Comparison of ENCODE assay signal across 14 mouse cellular contexts in the genomic region with DNA sequence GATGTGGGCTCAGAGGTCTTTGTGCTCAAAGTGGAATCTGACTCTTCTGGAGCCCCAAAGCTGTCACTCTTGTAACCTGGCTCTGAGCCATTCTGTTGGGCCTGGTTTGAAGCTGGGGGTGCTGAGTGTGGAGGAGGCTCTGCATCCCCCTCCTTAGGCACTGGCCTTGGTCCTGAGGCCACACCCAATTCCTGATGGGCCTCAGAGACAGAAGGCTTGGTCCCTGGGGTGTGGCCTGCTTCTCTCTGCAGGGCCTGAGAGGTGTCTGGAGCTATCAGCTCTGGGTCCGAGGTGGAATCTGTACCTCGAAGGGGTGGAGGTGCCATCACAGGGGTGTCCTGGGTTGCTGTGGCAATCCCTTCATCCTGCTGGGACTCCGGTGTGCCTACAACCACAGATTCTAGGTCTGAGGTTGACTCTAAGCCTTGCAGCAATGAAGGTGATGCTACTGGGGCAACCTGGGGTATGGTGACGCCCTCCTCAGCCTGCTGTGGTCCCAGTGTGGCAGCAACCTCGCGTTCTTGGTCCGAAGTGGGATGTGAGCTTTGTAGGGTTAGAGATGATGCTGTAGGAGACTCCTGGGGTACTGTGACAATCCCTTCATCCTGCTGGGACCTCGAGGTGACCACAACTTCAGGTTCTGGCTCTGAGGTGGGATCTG. TPM values are rescaled to one million over a fixed set of nuclear protein-coding genes. Genes with fewer than 3 reads are reported as not detected.
A peak's percentile ranks its signal among the peaks of the same experiment; 100 is the strongest.
DNase-seq lines count a peak whose midpoint lies in the region; ATAC-seq and TF ChIP-seq lines count a peak whose summit lies in the region.
"Had no signal": no experiment of that assay in that cellular context is flagged by ENCODE, and none has a peak within 500 bp of the region (broad histone marks: within the 10 kb centered on the region; RNA-seq: fewer than 3 reads in every experiment).

No protein-coding gene starts in this region.

- no peak overlapping the region for H3K9ac ChIP-seq in forebrain, embryonic 12.5 days
- H3K9ac ChIP-seq in forebrain, embryonic 16.5 days (replicated peaks; ENCODE audit: low read depth, low read length): no peak overlapping the region
- H3K9ac ChIP-seq in hindbrain, embryonic 14.5 days: no peak overlapping the region
- 0 out of 2 replicates have a peak overlapping the region, but pooled peaks have one; percentile 39 for H3K9ac ChIP-seq in midbrain, embryonic 13.5 days (replicated peaks)
- no peak overlapping the region for H3K9ac ChIP-seq in lung, postnatal 0 days (replicated peaks; ENCODE audit: low read depth)

- no peak for ATAC-seq in forebrain, embryonic 12.5 days (ENCODE audit: low FRiP score)
- no peak for ATAC-seq in forebrain, embryonic 16.5 days
- no peak for ATAC-seq in hindbrain, embryonic 14.5 days (ENCODE audit: low FRiP score)
- no peak for ATAC-seq in midbrain, embryonic 13.5 days
- ATAC-seq in lung, postnatal 0 days: no peak
- ATAC-seq: intestine, postnatal 0 days had no signal

- no peak overlapping the region for H3K4me3 ChIP-seq in forebrain, embryonic 12.5 days (replicated peaks)
- H3K4me3 ChIP-seq in forebrain, embryonic 16.5 days (replicated peaks; ENCODE audit: low read length): no peak overlapping the region
- no peak overlapping the region for H3K4me3 ChIP-seq in hindbrain, embryonic 14.5 days (replicated peaks; ENCODE audit: low read length)
- no peak overlapping the region for H3K4me3 ChIP-seq in midbrain, embryonic 13.5 days (replicated peaks)
- no peak overlapping the region for H3K4me3 ChIP-seq in lung, postnatal 0 days (ENCODE audit: low read depth, low read length)
- H3K4me3 ChIP-seq in kidney, adult 2 months (ENCODE audit: insufficient read depth, low read depth, low read length): no peak overlapping the region

- peaks cover 55% of the 10 kb centered on the region for H3K36me3 ChIP-seq in forebrain, embryonic 12.5 days (replicated peaks)
- H3K36me3 ChIP-seq in forebrain, embryonic 16.5 days (ENCODE audit: control insufficient read depth, insufficient read depth): peaks cover 13% of the 10 kb centered on the region
- peaks cover 62% of the 10 kb centered on the region for H3K36me3 ChIP-seq in hindbrain, embryonic 14.5 days (replicated peaks; ENCODE audit: control insufficient read depth, insufficient read depth)
- peaks cover 62% of the 10 kb centered on the region for H3K36me3 ChIP-seq in midbrain, embryonic 13.5 days
- peaks cover 14% of the 10 kb centered on the region; the same call in 1 of the 2 replicates for H3K36me3 ChIP-seq in lung, postnatal 0 days (ENCODE audit: insufficient read depth, low read length)
- no peaks in the 10 kb centered on the region for H3K36me3 ChIP-seq in kidney, adult 2 months (ENCODE audit: control insufficient read depth, insufficient read depth, low read length)

- no peak for TF ChIP-seq CTCF in lung, postnatal 0 days (IDR thresholded peaks at IDR 0.05)
- TF ChIP-seq CTCF in kidney, adult 2 months (conservative IDR thresholded peaks at IDR 0.05; ENCODE audit: insufficient read depth, insufficient read length, low read depth, low read length): no peak

- H3K4me1 ChIP-seq in forebrain, embryonic 12.5 days: peaks cover 72% of the 10 kb centered on the region
- H3K4me1 ChIP-seq in forebrain, embryonic 16.5 days (replicated peaks; ENCODE audit: control insufficient read depth, insufficient read depth, low read length): peaks cover 50% of the 10 kb centered on the region
- H3K4me1 ChIP-seq in hindbrain, embryonic 14.5 days (replicated peaks; ENCODE audit: control insufficient read depth, insufficient read depth, low read length): peaks cover 56% of the 10 kb centered on the region
- peaks cover 77% of the 10 kb centered on the region for H3K4me1 ChIP-seq in midbrain, embryonic 13.5 days (replicated peaks)
- peaks cover 11% of the 10 kb centered on the region; the same call in 1 of the 2 replicates for H3K4me1 ChIP-seq in lung, postnatal 0 days (ENCODE audit: insufficient read depth, low read depth, low read length)
- H3K4me1 ChIP-seq in kidney, adult 2 months (ENCODE audit: control insufficient read depth, insufficient read depth, low read length): no peaks in the 10 kb centered on the region

- H3K27ac ChIP-seq in forebrain, embryonic 12.5 days: 0 out of 2 replicates have a peak overlapping the region, but pooled peaks have one; percentile 75
- H3K27ac ChIP-seq in forebrain, embryonic 16.5 days (ENCODE audit: low read length): no peak overlapping the region
- peak overlapping the region; percentile 78; the same call in 1 of the 2 replicates for H3K27ac ChIP-seq in hindbrain, embryonic 14.5 days
- peak overlapping the region; percentile 88 for H3K27ac ChIP-seq in midbrain, embryonic 13.5 days
- no peak overlapping the region for H3K27ac ChIP-seq in lung, postnatal 0 days (ENCODE audit: low read length)
- no peak overlapping the region for H3K27ac ChIP-seq in kidney, adult 2 months (ENCODE audit: insufficient read depth, low read depth, low read length)

- peak; percentile 27 for DNase-seq in brain, adult 2 months (ENCODE audit: low read depth, low spot score)
- no peak for DNase-seq in hindbrain, embryonic 14.5 days (ENCODE audit: low spot score)
- DNase-seq in ovary, adult 18-20 months (ENCODE audit: low spot score): no peak
- DNase-seq in lung, postnatal 0 days (ENCODE audit: low spot score): no peak
- no peak for DNase-seq in kidney, adult 2 months
- DNase-seq: gastrocnemius, postnatal 36 days; lung, postnatal 4 days; right cerebral cortex, postnatal 14 days; thymus, postnatal 25 days had no signal

- peaks cover 16% of the 10 kb centered on the region for H3K27me3 ChIP-seq in forebrain, embryonic 12.5 days
- H3K27me3 ChIP-seq in forebrain, embryonic 16.5 days (replicated peaks; ENCODE audit: control insufficient read depth, insufficient read depth, low read length): no peaks in the 10 kb centered on the region
- H3K27me3 ChIP-seq in hindbrain, embryonic 14.5 days (ENCODE audit: control insufficient read depth, insufficient read depth, low read length): no peaks in the 10 kb centered on the region
- no peaks in the 10 kb centered on the region for H3K27me3 ChIP-seq in midbrain, embryonic 13.5 days
- no peaks in the 10 kb centered on the region; the same call in 1 of the 2 replicates for H3K27me3 ChIP-seq in lung, postnatal 0 days (replicated peaks; ENCODE audit: insufficient read depth, low read length)
- no peaks in the 10 kb centered on the region for H3K27me3 ChIP-seq in kidney, adult 2 months (replicated peaks; ENCODE audit: control insufficient read depth, insufficient read depth, low read length)

- TF ChIP-seq EP300 in lung, postnatal 0 days (IDR thresholded peaks at IDR 0.05): no peak

- H3K9me3 ChIP-seq in forebrain, embryonic 12.5 days: no peaks in the 10 kb centered on the region
- no peaks in the 10 kb centered on the region for H3K9me3 ChIP-seq in forebrain, embryonic 16.5 days (ENCODE audit: control insufficient read depth, low read length)
- H3K9me3 ChIP-seq in hindbrain, embryonic 14.5 days (ENCODE audit: control insufficient read depth, low read length): no peaks in the 10 kb centered on the region
- no peaks in the 10 kb centered on the region for H3K9me3 ChIP-seq in midbrain, embryonic 13.5 days
- H3K9me3 ChIP-seq in lung, postnatal 0 days (ENCODE audit: low read length): no peaks in the 10 kb centered on the region

- no peak for TF ChIP-seq POLR2A in kidney, adult 2 months (IDR thresholded peaks at IDR 0.05; ENCODE audit: low read depth, low read length)

- 92% methylated on average over 8 of the region's 8 CpGs for WGBS in forebrain, embryonic 12.5 days
- 86% methylated on average over 8 of the region's 8 CpGs for WGBS in forebrain, embryonic 16.5 days
- WGBS in hindbrain, embryonic 14.5 days: 91% methylated on average over 8 of the region's 8 CpGs
- WGBS in midbrain, embryonic 13.5 days: 88% methylated on average over 8 of the region's 8 CpGs
- 82% methylated on average over 8 of the region's 8 CpGs for WGBS in lung, postnatal 0 days
- WGBS in kidney, adult 2 months: 90% methylated on average over 8 of the region's 8 CpGs

- H3K4me2 ChIP-seq in forebrain, embryonic 12.5 days: no peak overlapping the region
- no peak overlapping the region for H3K4me2 ChIP-seq in forebrain, embryonic 16.5 days (ENCODE audit: low read length)
- H3K4me2 ChIP-seq in hindbrain, embryonic 14.5 days (replicated peaks): no peak overlapping the region
- H3K4me2 ChIP-seq in midbrain, embryonic 13.5 days (replicated peaks): no peak overlapping the region
- H3K4me2 ChIP-seq in lung, postnatal 0 days (replicated peaks; ENCODE audit: low read depth, low read length): no peak overlapping the region

RNA-seq across cellular contexts. Expression of a gene that starts 5.4 kb away (rescaled TPM):
- polyA plus RNA-seq in forebrain, embryonic 12.5 days (2016; fragmentation: Nextera tagmentation; extraction: Ambion mirVana): 56.3 and 63.2 TPM in 2 replicates
- polyA plus RNA-seq in forebrain, embryonic 16.5 days (2015; fragmentation: Nextera tagmentation; extraction: Ambion mirVana): 62.5 and 71.1 TPM in 2 replicates
- 75.2 and 75.9 TPM in 2 replicates for polyA plus RNA-seq in hindbrain, embryonic 14.5 days (2014; fragmentation: Nextera tagmentation; extraction: Ambion mirVana)
- 96.9 and 101 TPM in 2 replicates for polyA plus RNA-seq in midbrain, embryonic 13.5 days (2015; fragmentation: Nextera tagmentation; extraction: Ambion mirVana)
- polyA plus RNA-seq in lung, postnatal 0 days (2015; fragmentation: Nextera tagmentation; extraction: Ambion mirVana): 1.8 and 3.2 TPM in 2 replicates
- polyA plus RNA-seq in kidney, adult 2 months (2012; rRNA removed): 2.2 and 2.7 TPM in 2 replicates

RNA-seq across cellular contexts. Expression of a gene that starts 25.5 kb away (rescaled TPM):
- 46.7 and 48.7 TPM in 2 replicates for polyA plus RNA-seq in forebrain, embryonic 12.5 days (2016; fragmentation: Nextera tagmentation; extraction: Ambion mirVana)
- 28.2 and 32.2 TPM in 2 replicates for polyA plus RNA-seq in forebrain, embryonic 16.5 days (2015; fragmentation: Nextera tagmentation; extraction: Ambion mirVana)
- polyA plus RNA-seq in hindbrain, embryonic 14.5 days (2014; fragmentation: Nextera tagmentation; extraction: Ambion mirVana): 25.7 and 26.5 TPM in 2 replicates
- polyA plus RNA-seq in midbrain, embryonic 13.5 days (2015; fragmentation: Nextera tagmentation; extraction: Ambion mirVana): 34.6 and 35.5 TPM in 2 replicates
- 10.8 and 10.9 TPM in 2 replicates for polyA plus RNA-seq in lung, postnatal 0 days (2015; fragmentation: Nextera tagmentation; extraction: Ambion mirVana)
- polyA plus RNA-seq in kidney, adult 2 months (2012; rRNA removed): 73.9 and 85.3 TPM in 2 replicates

RNA-seq across cellular contexts. Expression of a gene that starts 38.0 kb away (rescaled TPM):
- polyA plus RNA-seq in forebrain, embryonic 12.5 days (2016; fragmentation: Nextera tagmentation; extraction: Ambion mirVana): not detected in 2 replicates
- polyA plus RNA-seq in forebrain, embryonic 16.5 days (2015; fragmentation: Nextera tagmentation; extraction: Ambion mirVana): not detected in 2 replicates
- polyA plus RNA-seq in hindbrain, embryonic 14.5 days (2014; fragmentation: Nextera tagmentation; extraction: Ambion mirVana): not detected in 2 replicates
- not detected in 2 replicates for polyA plus RNA-seq in midbrain, embryonic 13.5 days (2015; fragmentation: Nextera tagmentation; extraction: Ambion mirVana)
- polyA plus RNA-seq in lung, postnatal 0 days (2015; fragmentation: Nextera tagmentation; extraction: Ambion mirVana): 27.6 TPM in 1 of 2 replicates, not detected in the other
- not detected in 2 replicates for polyA plus RNA-seq in kidney, adult 2 months (2012; rRNA removed)
- polyA plus RNA-seq: heart, embryonic 16.5 days had no signal

RNA-seq across cellular contexts. Expression of a gene that starts 53.7 kb away (rescaled TPM):
- polyA plus RNA-seq in forebrain, embryonic 12.5 days (2016; fragmentation: Nextera tagmentation; extraction: Ambion mirVana): 89.9 and 90.7 TPM in 2 replicates
- 101 and 107 TPM in 2 replicates for polyA plus RNA-seq in forebrain, embryonic 16.5 days (2015; fragmentation: Nextera tagmentation; extraction: Ambion mirVana)
- 89.0 and 89.4 TPM in 2 replicates for polyA plus RNA-seq in hindbrain, embryonic 14.5 days (2014; fragmentation: Nextera tagmentation; extraction: Ambion mirVana)
- 82.4 and 87.8 TPM in 2 replicates for polyA plus RNA-seq in midbrain, embryonic 13.5 days (2015; fragmentation: Nextera tagmentation; extraction: Ambion mirVana)
- polyA plus RNA-seq in lung, postnatal 0 days (2015; fragmentation: Nextera tagmentation; extraction: Ambion mirVana): 58.7 and 62.4 TPM in 2 replicates
- 56.1 and 60.8 TPM in 2 replicates for polyA plus RNA-seq in kidney, adult 2 months (2012; rRNA removed)

RNA-seq across cellular contexts. Expression of a gene that starts 57.9 kb away (rescaled TPM):
- 2.5 and 3.1 TPM in 2 replicates for polyA plus RNA-seq in forebrain, embryonic 12.5 days (2016; fragmentation: Nextera tagmentation; extraction: Ambion mirVana)
- 7.9 and 8.1 TPM in 2 replicates for polyA plus RNA-seq in forebrain, embryonic 16.5 days (2015; fragmentation: Nextera tagmentation; extraction: Ambion mirVana)
- polyA plus RNA-seq in hindbrain, embryonic 14.5 days (2014; fragmentation: Nextera tagmentation; extraction: Ambion mirVana): 22.1 and 26.7 TPM in 2 replicates
- polyA plus RNA-seq in midbrain, embryonic 13.5 days (2015; fragmentation: Nextera tagmentation; extraction: Ambion mirVana): 6.4 and 6.8 TPM in 2 replicates
- polyA plus RNA-seq in lung, postnatal 0 days (2015; fragmentation: Nextera tagmentation; extraction: Ambion mirVana): 9.6 and 22.1 TPM in 2 replicates
- 40.1 and 41.0 TPM in 2 replicates for polyA plus RNA-seq in kidney, adult 2 months (2012; rRNA removed)

Comparison
In these comparisons a context has a peak if more than half of its experiments do, and no peak if none do; other contexts are left out.
1. H3K27ac ChIP-seq: peak in forebrain, embryonic 12.5 days (single experiment), hindbrain, embryonic 14.5 days (single experiment) and midbrain, embryonic 13.5 days (single experiment); none in forebrain, embryonic 16.5 days (single experiment), lung, postnatal 0 days (single experiment) and kidney, adult 2 months (single experiment).
2. RNA of a gene that starts 5.4 kb away (polyA plus RNA-seq): 96.9 to 101 TPM in midbrain, embryonic 13.5 days, 75.2 to 75.9 TPM in hindbrain, embryonic 14.5 days, 62.5 to 71.1 TPM in forebrain, embryonic 16.5 days and 56.3 to 63.2 TPM in forebrain, embryonic 12.5 days; 1.8 to 3.2 TPM in lung, postnatal 0 days and 2.2 to 2.7 TPM in kidney, adult 2 months; every median in the first group is over 10 times any median in the second.